ENCODE assay signal across 13 mouse cellular contexts in the genomic region with DNA sequence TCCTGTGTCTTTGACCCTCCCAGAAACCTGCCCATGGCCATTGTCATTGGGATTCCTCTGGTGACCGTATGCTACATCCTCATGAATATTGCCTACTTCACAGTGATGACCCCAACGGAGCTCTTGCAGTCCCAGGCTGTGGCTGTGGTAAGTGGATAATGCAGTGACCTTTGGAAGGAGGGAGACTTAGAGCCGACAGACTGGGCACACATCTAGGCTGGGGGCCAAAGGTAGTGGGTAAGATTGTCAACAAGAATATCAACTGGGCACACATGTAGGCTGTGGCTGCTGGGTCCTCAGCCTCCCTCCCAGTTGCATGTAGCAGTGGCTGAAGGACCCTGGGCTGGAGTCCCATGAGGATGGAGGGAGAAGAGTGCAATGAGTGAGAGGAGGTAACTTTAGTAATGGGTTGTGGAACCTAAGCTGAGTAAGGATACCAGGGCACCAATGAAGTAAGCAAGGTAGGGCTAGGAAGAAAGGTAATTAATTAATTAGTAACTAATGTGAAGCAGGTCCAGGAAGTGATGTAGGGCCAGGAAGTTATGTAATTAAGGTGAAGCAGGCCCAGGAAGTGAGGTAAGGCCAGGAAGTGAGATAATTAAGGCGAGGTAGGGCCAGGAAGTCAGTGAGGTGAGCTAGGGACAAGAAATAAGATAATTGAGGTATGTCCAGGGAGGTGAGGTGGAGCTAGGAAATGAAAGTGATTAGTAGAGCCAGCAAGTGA. TPM values are rescaled to one million over a fixed set of nuclear protein-coding genes. Genes with fewer than 3 reads are reported as not detected.
"Had no signal": no experiment of that assay in that cellular context is flagged by ENCODE, and none has a peak within 500 bp of the region (broad histone marks: within the 10 kb centered on the region; RNA-seq: fewer than 3 reads in every experiment).

No protein-coding gene starts in this region.

- H3K4me3 ChIP-seq: hindbrain, embryonic 15.5 days; layer of hippocampus, adult 2 months; limb, embryonic 13.5 days; midbrain, embryonic 13.5 days had no signal

- H3K27me3 ChIP-seq: hindbrain, embryonic 15.5 days; limb, embryonic 13.5 days; midbrain, embryonic 13.5 days had no signal

- DNase-seq: left cerebral cortex, postnatal 4 days; lung, adult 18-20 months; right cerebral cortex, postnatal 14 days; thymus, adult 2 months; thymus, postnatal 25 days had no signal

- H3K27ac ChIP-seq: hindbrain, embryonic 15.5 days; layer of hippocampus, adult 2 months; limb, embryonic 13.5 days; liver, embryonic 14.5 days; midbrain, embryonic 13.5 days had no signal

- H3K9me3 ChIP-seq: hindbrain, embryonic 15.5 days; limb, embryonic 13.5 days; midbrain, embryonic 13.5 days had no signal

- H3K4me2 ChIP-seq: hindbrain, embryonic 15.5 days; limb, embryonic 13.5 days; midbrain, embryonic 13.5 days had no signal

- ATAC-seq: midbrain, embryonic 13.5 days had no signal

- H3K4me1 ChIP-seq: hindbrain, embryonic 15.5 days; limb, embryonic 13.5 days; midbrain, embryonic 13.5 days had no signal

- H3K36me3 ChIP-seq: hindbrain, embryonic 15.5 days; limb, embryonic 13.5 days; midbrain, embryonic 13.5 days had no signal

- H3K9ac ChIP-seq: hindbrain, embryonic 15.5 days; limb, embryonic 13.5 days; liver, embryonic 14.5 days; midbrain, embryonic 13.5 days had no signal

RNA-seq across cellular contexts. Expression of a gene that starts 7.7 kb away (rescaled TPM):
- polyA plus RNA-seq: hindbrain, embryonic 11.5 days; hindbrain, embryonic 15.5 days; midbrain, embryonic 13.5 days; midbrain, postnatal 0 days; neural tube, embryonic 14.5 days had no signal
